Mouse (Mus musculus): Measurements from ENCODE around the gene Deaf1. TPM values are rescaled to one million over a fixed set of nuclear protein-coding genes. Genes with fewer than 3 reads are reported as not detected.

Gene Deaf1
- polyA plus RNA-seq, 1 experiment = 49.3 TPM

DNA sequence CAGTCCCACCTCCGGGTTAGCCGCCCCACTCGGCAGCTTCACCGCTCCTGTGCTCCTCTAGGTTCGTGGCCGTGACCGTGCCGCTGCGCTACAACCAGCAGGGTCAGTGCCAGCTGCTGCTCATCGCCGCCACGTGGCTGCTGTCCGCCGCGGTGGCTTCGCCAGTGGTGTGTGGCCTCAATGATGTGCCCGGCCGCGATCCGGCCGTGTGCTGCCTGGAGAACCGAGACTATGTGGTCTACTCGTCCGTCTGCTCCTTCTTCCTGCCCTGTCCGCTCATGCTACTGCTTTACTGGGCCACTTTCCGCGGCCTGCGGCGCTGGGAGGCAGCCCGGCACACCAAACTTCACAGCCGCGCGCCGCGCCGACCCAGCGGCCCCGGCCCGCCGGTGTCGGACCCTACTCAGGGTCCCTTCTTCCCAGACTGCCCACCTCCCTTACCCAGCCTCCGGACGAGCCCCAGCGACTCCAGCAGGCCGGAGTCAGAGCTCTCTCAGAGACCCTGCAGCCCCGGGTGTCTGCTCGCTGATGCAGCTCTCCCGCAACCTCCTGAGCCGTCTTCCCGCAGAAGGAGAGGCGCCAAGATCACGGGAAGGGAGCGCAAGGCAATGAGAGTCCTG is 33.5 kb downstream of the Deaf1 start:
- Histone ChIP-seq H3K4me1 (ENCODE audit: control insufficient read depth, insufficient read depth, low read length) (no peaks in the 10 kb centered on the region), H3K27me3 (ENCODE audit: control insufficient read depth, insufficient read depth, low read length) (no peaks in the 10 kb centered on the region; the same call in 1 of the 2 replicates), H3K27ac (ENCODE audit: insufficient read depth, low read length) (no peak overlapping the region), H3K4me3 (replicated peaks; ENCODE audit: insufficient read depth, low read depth, low read length) (peak overlapping the region; percentile 35)
- 1% methylated on average over 53 of the region's 53 CpGs for WGBS
- no peak for TF ChIP-seq POLR2A (IDR thresholded peaks at IDR 0.05; ENCODE audit: borderline replicate concordance, insufficient read depth, low read length)
- TF ChIP-seq CTCF (IDR thresholded peaks at IDR 0.05; ENCODE audit: borderline replicate concordance, insufficient read depth, low read depth, low read length) = no peak; the same call in 1 of the 2 replicates
- peak in 1 of 2 experiments; percentile 53 for DNase-seq

DNA sequence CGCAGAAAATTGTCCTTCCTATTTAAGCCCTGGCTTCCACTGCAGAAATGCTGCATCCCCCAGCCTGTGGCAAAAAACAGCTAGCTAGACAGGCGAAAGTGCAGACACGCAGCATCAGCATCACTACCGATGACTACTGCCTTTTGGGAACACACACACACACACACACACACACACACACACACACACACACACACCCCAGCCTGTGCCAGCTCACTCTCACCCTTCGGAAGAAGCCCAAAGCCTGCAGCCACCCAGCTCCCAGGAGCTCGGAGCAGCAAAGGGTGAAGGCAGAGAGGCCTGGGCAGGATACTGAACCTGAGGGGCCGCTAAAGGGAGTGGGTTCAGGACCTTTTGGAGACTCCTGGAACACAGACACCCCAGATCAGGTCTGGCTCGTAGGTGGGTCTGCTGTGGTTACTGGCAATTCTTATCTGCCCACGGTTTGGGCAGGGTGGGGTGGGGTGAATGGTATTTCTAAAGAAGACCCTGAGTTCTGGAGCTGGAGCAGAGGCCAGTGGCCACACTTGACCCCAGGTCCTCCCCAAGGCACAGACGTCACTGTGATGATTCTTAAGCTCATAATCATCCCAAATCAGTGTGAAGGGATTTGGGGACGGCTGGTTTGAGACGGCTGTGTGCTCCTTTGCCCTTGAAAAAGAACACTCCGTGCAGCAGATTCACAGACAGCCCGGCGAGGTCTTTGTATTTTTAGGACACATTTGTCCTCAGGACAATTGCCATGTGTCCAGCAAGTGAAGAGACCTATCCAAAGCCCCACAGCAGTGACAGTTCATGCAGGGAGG is 34.7 kb downstream of the Deaf1 start:
- H3K27me3 ChIP-seq (ENCODE audit: control insufficient read depth, insufficient read depth, low read length) = no peaks in the 10 kb centered on the region; the same call in 1 of the 2 replicates
- H3K4me3 ChIP-seq (replicated peaks; ENCODE audit: insufficient read depth, low read depth, low read length) = no peak overlapping the region
- no peak for TF ChIP-seq POLR2A (IDR thresholded peaks at IDR 0.05; ENCODE audit: borderline replicate concordance, insufficient read depth, low read length)
- no peak for TF ChIP-seq CTCF (IDR thresholded peaks at IDR 0.05; ENCODE audit: borderline replicate concordance, insufficient read depth, low read depth, low read length)
- H3K4me1 ChIP-seq (ENCODE audit: control insufficient read depth, insufficient read depth, low read length) = no peaks in the 10 kb centered on the region
- no peak for DNase-seq
- 83% methylated on average over 15 of the region's 15 CpGs for WGBS
- H3K27ac ChIP-seq (ENCODE audit: insufficient read depth, low read length) = no peak overlapping the region

DNA sequence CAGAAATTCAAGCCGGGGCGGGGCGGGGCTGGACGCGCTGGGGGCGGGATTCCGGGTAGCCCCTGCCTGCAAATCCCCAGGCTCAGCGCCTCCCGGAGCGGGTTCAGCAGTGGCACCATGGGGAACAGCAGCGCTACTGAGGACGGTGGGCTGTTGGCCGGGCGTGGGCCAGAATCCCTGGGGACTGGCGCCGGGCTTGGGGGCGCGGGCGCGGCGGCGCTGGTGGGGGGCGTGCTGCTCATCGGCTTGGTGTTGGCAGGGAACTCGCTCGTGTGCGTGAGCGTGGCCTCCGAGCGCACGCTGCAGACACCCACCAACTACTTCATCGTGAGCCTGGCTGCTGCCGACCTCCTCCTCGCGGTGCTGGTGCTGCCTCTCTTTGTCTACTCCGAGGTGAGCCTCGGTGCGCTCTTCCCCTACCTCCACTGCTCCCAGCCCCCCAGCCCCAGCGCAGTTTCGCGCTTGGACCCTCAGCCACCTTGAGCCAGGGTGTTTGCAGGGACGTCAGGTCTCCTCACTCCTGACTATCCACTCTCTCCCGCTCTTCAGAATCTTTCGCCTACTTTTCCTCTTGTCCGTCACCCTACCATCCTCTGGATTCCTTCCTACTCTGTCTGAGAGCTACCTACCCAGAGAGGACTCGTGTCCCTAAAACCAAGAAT is 35.4 kb downstream of the Deaf1 start, which contains the start of gene Drd4:
Drd4 (plus strand) TSS at position 86 of the 662 bp plus-strand sequence.
- 8% methylated on average over 46 of the region's 46 CpGs for WGBS
- Histone ChIP-seq H3K27ac (ENCODE audit: insufficient read depth, low read length) (no peak within 1 kb of the TSS), H3K27me3 (ENCODE audit: control insufficient read depth, insufficient read depth, low read length) (no peaks in the 10 kb centered on the region; the same call in 1 of the 2 replicates), H3K4me1 (ENCODE audit: control insufficient read depth, insufficient read depth, low read length) (no peaks in the 10 kb centered on the region), H3K4me3 (replicated peaks; ENCODE audit: insufficient read depth, low read depth, low read length) (no peak within 1 kb of the TSS)
- TF ChIP-seq CTCF (IDR thresholded peaks at IDR 0.05; ENCODE audit: borderline replicate concordance, insufficient read depth, low read depth, low read length) = no peak
- no peak for TF ChIP-seq POLR2A (IDR thresholded peaks at IDR 0.05; ENCODE audit: borderline replicate concordance, insufficient read depth, low read length)
- no peak for DNase-seq

DNA sequence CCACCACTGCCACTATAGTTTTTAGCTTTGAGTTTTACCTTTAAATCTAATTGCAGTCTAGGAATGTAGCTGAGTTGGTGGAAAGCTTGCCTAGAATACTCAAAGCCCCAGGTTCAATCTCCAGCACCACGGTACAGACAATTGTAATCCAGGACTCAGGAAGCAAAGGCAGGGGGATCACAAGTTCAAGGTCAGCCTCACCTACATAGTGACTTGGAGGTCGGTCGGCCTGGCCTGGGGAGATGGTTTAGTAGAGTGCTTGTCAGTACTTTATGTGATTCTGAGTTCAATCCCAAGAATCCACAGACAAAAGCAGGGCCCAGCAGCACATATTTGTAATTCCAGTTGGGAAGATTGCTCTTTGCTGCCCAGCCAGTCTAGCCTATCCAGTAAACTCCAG is 39.4 kb downstream of the Deaf1 start:
- no peaks in the 10 kb centered on the region for H3K4me1 ChIP-seq (ENCODE audit: control insufficient read depth, insufficient read depth, low read length)
- TF ChIP-seq POLR2A (IDR thresholded peaks at IDR 0.05; ENCODE audit: borderline replicate concordance, insufficient read depth, low read length) (no peak), CTCF (IDR thresholded peaks at IDR 0.05; ENCODE audit: borderline replicate concordance, insufficient read depth, low read depth, low read length) (no peak)
- WGBS = 91% methylated on average over 3 of the region's 3 CpGs
- H3K4me3 ChIP-seq (replicated peaks; ENCODE audit: insufficient read depth, low read depth, low read length) = no peak overlapping the region
- H3K27me3 ChIP-seq (ENCODE audit: control insufficient read depth, insufficient read depth, low read length) = no peaks in the 10 kb centered on the region
- DNase-seq = no peak
- no peak overlapping the region for H3K27ac ChIP-seq (ENCODE audit: insufficient read depth, low read length)

DNA sequence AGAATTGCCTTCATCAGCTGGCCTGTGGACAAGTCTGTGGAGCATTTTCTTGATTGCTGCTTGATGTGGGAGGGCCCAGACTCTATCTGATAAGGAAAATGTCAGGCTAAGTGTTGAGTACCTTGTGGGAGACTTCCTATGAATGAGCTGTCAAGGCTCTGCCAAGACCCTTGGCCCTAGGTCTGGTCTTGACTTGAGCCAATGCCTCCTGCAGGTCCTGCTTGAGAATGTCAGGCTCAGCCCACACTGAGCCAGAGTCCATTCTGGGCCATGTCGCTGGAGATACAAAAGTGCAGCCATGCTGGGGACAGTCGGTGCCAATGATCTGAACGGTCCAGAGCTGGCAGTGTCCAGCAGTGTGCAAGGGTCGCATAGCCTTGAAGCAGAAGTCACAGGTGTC is 44.7 kb downstream of the Deaf1 start:
- 18% methylated on average over 4 of the region's 4 CpGs for WGBS
- H3K27me3 ChIP-seq (ENCODE audit: control insufficient read depth, insufficient read depth, low read length) = no peaks in the 10 kb centered on the region
- H3K27ac ChIP-seq (ENCODE audit: insufficient read depth, low read length) = no peak overlapping the region
- no peak overlapping the region for H3K4me3 ChIP-seq (replicated peaks; ENCODE audit: insufficient read depth, low read depth, low read length)
- no peak for DNase-seq
- no peak for TF ChIP-seq CTCF (IDR thresholded peaks at IDR 0.05; ENCODE audit: borderline replicate concordance, insufficient read depth, low read depth, low read length)
- TF ChIP-seq POLR2A (IDR thresholded peaks at IDR 0.05; ENCODE audit: borderline replicate concordance, insufficient read depth, low read length) = no peak
- 0 out of 2 replicates have a peak, but pooled peaks cover 3% of the 10 kb centered on the region for H3K4me1 ChIP-seq (ENCODE audit: control insufficient read depth, insufficient read depth, low read length)

DNA sequence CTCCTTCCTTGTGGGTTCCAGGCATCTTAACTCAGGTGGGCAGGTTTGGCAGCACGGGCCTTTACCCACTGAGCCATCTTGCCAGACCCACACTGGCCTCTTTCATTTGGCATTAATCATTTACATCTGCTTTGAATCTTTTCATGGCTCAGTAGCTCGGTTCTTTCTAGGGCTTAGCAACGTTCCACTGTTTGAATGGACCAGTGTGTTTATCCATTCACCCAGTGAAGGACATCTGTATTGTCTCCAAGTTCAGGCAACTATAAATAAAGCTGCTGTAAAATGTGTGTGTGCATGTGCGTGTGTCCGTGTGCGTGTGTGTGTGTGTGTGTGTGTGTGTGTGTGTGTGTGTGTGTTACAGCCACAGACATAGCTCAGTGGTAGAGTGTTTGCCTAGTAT is 46.0 kb downstream of the Deaf1 start:
- Histone ChIP-seq H3K27ac (ENCODE audit: insufficient read depth, low read length) (no peak overlapping the region), H3K27me3 (ENCODE audit: control insufficient read depth, insufficient read depth, low read length) (no peaks in the 10 kb centered on the region), H3K4me3 (replicated peaks; ENCODE audit: insufficient read depth, low read depth, low read length) (no peak overlapping the region), H3K4me1 (ENCODE audit: control insufficient read depth, insufficient read depth, low read length) (peaks cover 10% of the 10 kb centered on the region; the same call in 1 of the 2 replicates)
- DNase-seq = no peak
- no peak for TF ChIP-seq POLR2A (IDR thresholded peaks at IDR 0.05; ENCODE audit: borderline replicate concordance, insufficient read depth, low read length)
- TF ChIP-seq CTCF (IDR thresholded peaks at IDR 0.05; ENCODE audit: borderline replicate concordance, insufficient read depth, low read depth, low read length) = no peak
- WGBS = 71% methylated on average over 6 of the region's 6 CpGs

DNA sequence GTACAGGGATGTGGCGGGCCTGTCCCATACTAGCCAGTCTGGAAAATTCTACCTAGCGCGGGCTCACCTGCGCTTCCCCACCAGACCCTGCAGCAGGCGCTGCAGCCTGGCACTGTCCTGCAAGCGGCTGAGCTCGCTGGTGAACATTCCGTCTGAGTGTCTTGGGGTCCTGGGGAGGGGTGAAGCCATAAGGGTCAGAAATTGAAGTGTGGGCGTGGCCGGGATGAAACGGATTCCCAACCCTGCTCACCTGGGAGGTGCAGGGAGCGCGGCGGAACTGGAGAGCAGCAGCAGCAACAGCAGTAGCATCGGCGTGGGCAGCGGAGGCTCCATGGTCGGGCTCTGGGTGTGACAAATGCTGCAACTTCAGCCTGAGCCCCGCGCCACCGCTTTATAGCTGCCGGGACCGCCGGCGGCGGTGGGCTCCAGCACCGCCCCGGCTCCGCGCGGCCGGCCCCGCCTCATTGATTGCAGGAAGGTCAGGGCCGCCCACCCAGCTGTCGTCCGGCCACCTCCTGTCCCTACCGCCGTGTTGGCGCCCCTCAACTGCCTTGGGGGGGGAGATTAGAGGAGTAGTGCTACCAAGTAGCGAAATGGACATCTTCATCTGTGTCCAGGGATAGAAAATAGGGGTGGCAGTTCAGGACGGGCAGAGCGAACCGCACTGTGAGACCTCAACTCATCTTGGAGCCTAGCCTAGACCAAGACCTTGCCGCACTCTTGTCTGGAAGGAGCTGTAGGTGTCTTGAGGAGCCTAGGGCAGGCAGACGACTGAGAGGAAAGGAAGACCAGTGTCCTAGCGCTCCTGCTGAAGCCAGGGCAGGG is 48.5 kb downstream of the Deaf1 start, which contains the start of gene Sct:
Sct (minus strand) TSS at position 368 of the 825 bp plus-strand sequence.
- TF ChIP-seq CTCF (IDR thresholded peaks at IDR 0.05; ENCODE audit: borderline replicate concordance, insufficient read depth, low read depth, low read length) (peak; percentile 70), POLR2A (IDR thresholded peaks at IDR 0.05; ENCODE audit: borderline replicate concordance, insufficient read depth, low read length) (no peak)
- H3K4me1 ChIP-seq (ENCODE audit: control insufficient read depth, insufficient read depth, low read length) = peaks cover 14% of the 10 kb centered on the region; the same call in 1 of the 2 replicates
- H3K27me3 ChIP-seq (ENCODE audit: control insufficient read depth, insufficient read depth, low read length) = no peaks in the 10 kb centered on the region
- peak within 1 kb of the TSS; percentile 57 for H3K4me3 ChIP-seq (replicated peaks; ENCODE audit: insufficient read depth, low read depth, low read length)
- WGBS = 6% methylated on average over 44 of the region's 46 CpGs
- peak; percentile 68 to 70 for DNase-seq
- no peak within 1 kb of the TSS for H3K27ac ChIP-seq (ENCODE audit: insufficient read depth, low read length)
